Mouse (Mus musculus): ENCODE data around the gene Gm17027. TPM values are rescaled to one million over a fixed set of nuclear protein-coding genes. Genes with fewer than 3 reads are reported as not detected.
A peak's percentile ranks its signal among the peaks of the same experiment; 100 is the strongest.
"Not testable (repeated sequence)": the region's sequence is repeated elsewhere in the genome, so short reads cannot be mapped to it uniquely, and the experiment has no call there.

The Gm17027 gene
- polyA plus RNA-seq (2012; rRNA removed), result not detected in 2 replicates

DNA sequence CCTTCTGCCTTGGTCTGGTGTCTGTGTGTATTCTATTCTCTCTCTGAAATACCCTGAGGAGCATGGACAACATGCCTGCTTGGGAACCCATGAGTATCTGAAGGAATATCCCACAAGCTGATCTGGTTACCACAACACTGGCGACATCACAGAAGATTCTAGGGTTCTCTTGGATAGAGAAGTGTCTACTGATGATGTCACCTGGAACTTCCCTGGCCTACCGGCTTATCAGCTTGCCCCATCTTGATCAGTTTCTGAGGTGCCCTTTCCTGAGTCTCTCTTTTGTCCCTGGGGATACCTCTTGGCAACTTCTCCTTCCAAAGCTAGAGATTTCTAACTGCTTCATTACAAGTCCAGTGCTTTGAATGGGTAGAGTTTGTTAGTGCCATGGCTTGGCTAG lies at the start of gene Gm17027:
TSS of gene Gm17027 (minus strand) at position 101 of the 400 bp plus-strand sequence.
- H3K27ac ChIP-seq (ENCODE audit: insufficient read depth, low read depth, low read length); H3K4me1 ChIP-seq (ENCODE audit: control insufficient read depth, insufficient read depth, low read length); DNase-seq; H3K27me3 ChIP-seq (replicated peaks; ENCODE audit: control insufficient read depth, insufficient read depth, low read length); H3K4me3 ChIP-seq (ENCODE audit: insufficient read depth, low read depth, low read length); H3K36me3 ChIP-seq (ENCODE audit: control insufficient read depth, insufficient read depth, low read length): not testable (repeated sequence)
- 79% methylated on average over 1 of the region's 2 CpGs for WGBS

DNA sequence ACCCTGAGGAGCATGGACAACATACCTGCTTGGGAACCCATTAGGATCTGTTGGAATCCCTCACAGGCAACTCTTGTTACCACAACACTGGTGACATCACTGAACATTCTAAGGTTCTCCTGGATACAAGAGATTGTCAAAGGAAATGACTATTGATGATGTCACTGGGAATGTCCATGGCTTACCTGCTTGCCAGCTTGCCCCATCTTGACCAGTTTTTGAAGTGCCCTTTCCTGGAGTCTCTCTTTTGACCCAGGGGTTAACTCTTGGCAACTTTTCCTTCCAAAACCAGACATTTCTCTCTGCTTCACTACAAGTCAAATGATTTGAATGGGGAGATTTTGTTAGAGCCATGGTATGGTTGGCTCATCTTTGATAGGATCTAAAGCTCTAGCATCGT lies 28.3 kb upstream of the Gm17027 start, which contains the start of gene Gm3573:
TSS of gene Gm3573 (minus strand) at position 101 of the 400 bp plus-strand sequence.
- H3K36me3 ChIP-seq (ENCODE audit: control insufficient read depth, insufficient read depth, low read length); H3K27me3 ChIP-seq (replicated peaks; ENCODE audit: control insufficient read depth, insufficient read depth, low read length): not testable (repeated sequence)
- WGBS, result no CpG with 5 or more reads among the region's 1 CpGs

GRCm38 (mm10) chr14:42183936-42184335 lies 21.5 kb upstream of the Gm17027 start:
- not testable (repeated sequence) for H3K27ac ChIP-seq (ENCODE audit: insufficient read depth, low read depth, low read length); H3K4me3 ChIP-seq (ENCODE audit: insufficient read depth, low read depth, low read length); H3K27me3 ChIP-seq (replicated peaks; ENCODE audit: control insufficient read depth, insufficient read depth, low read length); H3K36me3 ChIP-seq (ENCODE audit: control insufficient read depth, insufficient read depth, low read length); H3K4me1 ChIP-seq (ENCODE audit: control insufficient read depth, insufficient read depth, low read length)
- WGBS, result 83% methylated on average over 3 of the region's 3 CpGs
- peak; percentile 4 for DNase-seq

More for the DNA sequence above, 28.3 kb upstream of the Gm17027 start, which contains the start of gene Gm3573:
- H3K4me1 ChIP-seq (ENCODE audit: control insufficient read depth, insufficient read depth, low read length); DNase-seq; H3K27ac ChIP-seq (ENCODE audit: insufficient read depth, low read depth, low read length); H3K4me3 ChIP-seq (ENCODE audit: insufficient read depth, low read depth, low read length): not testable (repeated sequence)

GRCm38 (mm10) chr14:42134571-42134970 lies 27.9 kb downstream of the Gm17027 start:
- H3K27me3 ChIP-seq (replicated peaks; ENCODE audit: control insufficient read depth, insufficient read depth, low read length); H3K27ac ChIP-seq (ENCODE audit: insufficient read depth, low read depth, low read length); H3K4me3 ChIP-seq (ENCODE audit: insufficient read depth, low read depth, low read length); H3K36me3 ChIP-seq (ENCODE audit: control insufficient read depth, insufficient read depth, low read length); DNase-seq; H3K4me1 ChIP-seq (ENCODE audit: control insufficient read depth, insufficient read depth, low read length): not testable (repeated sequence)
- 77% methylated on average over 7 of the region's 8 CpGs for whole genome bisulfite sequencing

GRCm38 (mm10) chr14:42133806-42134205 lies 28.6 kb downstream of the Gm17027 start:
- WGBS, result 60% methylated on average over 11 of the region's 14 CpGs
- not testable (repeated sequence) for H3K4me1 ChIP-seq (ENCODE audit: control insufficient read depth, insufficient read depth, low read length); H3K4me3 ChIP-seq (ENCODE audit: insufficient read depth, low read depth, low read length); DNase-seq; H3K27me3 ChIP-seq (replicated peaks; ENCODE audit: control insufficient read depth, insufficient read depth, low read length); H3K36me3 ChIP-seq (ENCODE audit: control insufficient read depth, insufficient read depth, low read length); H3K27ac ChIP-seq (ENCODE audit: insufficient read depth, low read depth, low read length)

GRCm38 (mm10) chr14:42117269-42117668 lies 45.2 kb downstream of the Gm17027 start, which contains the start of gene Gm7951:
TSS of gene Gm7951 (minus strand) at chr14:42117369.
- H3K36me3 ChIP-seq (ENCODE audit: control insufficient read depth, insufficient read depth, low read length); DNase-seq; H3K27ac ChIP-seq (ENCODE audit: insufficient read depth, low read depth, low read length); H3K27me3 ChIP-seq (replicated peaks; ENCODE audit: control insufficient read depth, insufficient read depth, low read length); H3K4me3 ChIP-seq (ENCODE audit: insufficient read depth, low read depth, low read length); H3K4me1 ChIP-seq (ENCODE audit: control insufficient read depth, insufficient read depth, low read length): not testable (repeated sequence)
- 29% methylated on average over 1 of the region's 2 CpGs for WGBS

Other genes starting within 250 kb of the Gm17027 start
- not detected in 2 replicates for gene 1700049E17Rik1, start 237.7 kb downstream of the Gm17027 start, polyA plus RNA-seq (2012; rRNA removed)
- gene 1700024B05Rik, start 218.6 kb downstream of the Gm17027 start, polyA plus RNA-seq (2012; rRNA removed), result not detected in 2 replicates
- not detected in 2 replicates for gene Gm6401, start 194.7 kb downstream of the Gm17027 start, polyA plus RNA-seq (2012; rRNA removed)
- gene Gm3543, start 179.3 kb downstream of the Gm17027 start, polyA plus RNA-seq (2012; rRNA removed), result not detected in 2 replicates
- not detected in 2 replicates for gene Gm7951, start 45.3 kb downstream of the Gm17027 start, polyA plus RNA-seq (2012; rRNA removed)
- gene Gm3573, start 28.2 kb upstream of the Gm17027 start, polyA plus RNA-seq (2012; rRNA removed), result not detected in 2 replicates
- gene Gm17026, start 97.4 kb upstream of the Gm17027 start, polyA plus RNA-seq (2012; rRNA removed), result not detected in 2 replicates
- not detected in 2 replicates for gene Gm9611, start 134.7 kb upstream of the Gm17027 start, polyA plus RNA-seq (2012; rRNA removed)
- not detected in 2 replicates for gene Gm7995, start 147.6 kb upstream of the Gm17027 start, polyA plus RNA-seq (2012; rRNA removed)